Mouse (Mus musculus): ENCODE results near the gene Fus. TPM values are rescaled to one million over a fixed set of nuclear protein-coding genes. Genes with fewer than 3 reads are reported as not detected.
"Not testable (repeated sequence)": the region's sequence is repeated elsewhere in the genome, so short reads cannot be mapped to it uniquely, and the experiment has no call there.

Fus gene
- polyA plus RNA-seq, 1 experiment = 184 TPM

DNA sequence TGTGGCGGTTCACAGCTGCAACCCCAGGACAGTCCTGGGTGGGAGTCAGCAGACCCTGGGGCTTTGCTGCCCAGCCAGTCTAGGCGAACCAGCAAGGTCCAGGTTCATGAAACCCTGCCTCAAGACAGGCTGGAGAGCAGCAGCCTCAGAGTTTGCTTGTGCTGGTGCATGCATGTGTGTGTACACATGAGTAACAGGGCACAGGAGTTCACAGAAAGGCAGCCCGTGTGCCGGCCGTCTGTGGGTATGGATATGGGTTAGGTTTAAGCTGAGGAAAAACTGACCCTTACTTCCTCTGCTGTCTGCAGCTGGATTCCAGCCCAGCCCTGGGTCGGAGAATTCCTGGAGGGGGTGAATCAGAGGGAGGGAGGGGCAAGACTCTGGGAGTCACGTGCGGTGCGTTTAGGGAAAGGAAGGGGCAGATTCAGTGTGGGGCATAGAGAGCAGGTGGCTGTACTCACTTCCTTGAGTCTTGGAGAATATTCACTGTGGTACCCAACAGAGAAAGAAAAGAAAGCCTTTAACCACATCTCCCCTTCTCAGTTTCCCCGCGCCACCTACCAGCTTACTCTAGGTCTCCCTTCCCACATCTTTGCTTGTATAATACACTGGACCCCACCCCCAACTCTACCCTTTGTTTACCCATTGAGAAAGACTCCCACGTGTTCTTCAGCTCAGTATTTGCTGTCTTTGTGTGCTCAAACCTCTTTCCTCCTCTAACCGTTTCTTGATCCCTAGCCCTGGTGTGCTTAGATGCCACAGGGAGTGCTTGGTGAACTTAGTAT, 35.7 kb upstream of the Fus start:
- WGBS = 25% methylated on average over 13 of the region's 13 CpGs
- Histone ChIP-seq H3K27ac (ENCODE audit: insufficient read depth, low read depth, low read length) (no peak overlapping the region; the same call in 1 of the 2 replicates), H3K4me1 (ENCODE audit: control insufficient read depth, insufficient read depth, insufficient read length, low read length) (peaks cover 29% of the 10 kb centered on the region), H3K27me3 (ENCODE audit: control insufficient read depth, insufficient read depth, low read length) (no peaks in the 10 kb centered on the region), H3K4me3 (ENCODE audit: low read depth, low read length) (no peak overlapping the region), H3K36me3 (ENCODE audit: control insufficient read depth, insufficient read depth, low read length) (0 out of 2 replicates have a peak, but pooled peaks cover 2% of the 10 kb centered on the region)
- no peak for TF ChIP-seq POLR2A (IDR thresholded peaks at IDR 0.05; ENCODE audit: low read depth, low read length)
- TF ChIP-seq CTCF (IDR thresholded peaks at IDR 0.05; ENCODE audit: extremely low read depth, insufficient read length, insufficient replicate concordance, low read depth, low read length) = no peak

DNA sequence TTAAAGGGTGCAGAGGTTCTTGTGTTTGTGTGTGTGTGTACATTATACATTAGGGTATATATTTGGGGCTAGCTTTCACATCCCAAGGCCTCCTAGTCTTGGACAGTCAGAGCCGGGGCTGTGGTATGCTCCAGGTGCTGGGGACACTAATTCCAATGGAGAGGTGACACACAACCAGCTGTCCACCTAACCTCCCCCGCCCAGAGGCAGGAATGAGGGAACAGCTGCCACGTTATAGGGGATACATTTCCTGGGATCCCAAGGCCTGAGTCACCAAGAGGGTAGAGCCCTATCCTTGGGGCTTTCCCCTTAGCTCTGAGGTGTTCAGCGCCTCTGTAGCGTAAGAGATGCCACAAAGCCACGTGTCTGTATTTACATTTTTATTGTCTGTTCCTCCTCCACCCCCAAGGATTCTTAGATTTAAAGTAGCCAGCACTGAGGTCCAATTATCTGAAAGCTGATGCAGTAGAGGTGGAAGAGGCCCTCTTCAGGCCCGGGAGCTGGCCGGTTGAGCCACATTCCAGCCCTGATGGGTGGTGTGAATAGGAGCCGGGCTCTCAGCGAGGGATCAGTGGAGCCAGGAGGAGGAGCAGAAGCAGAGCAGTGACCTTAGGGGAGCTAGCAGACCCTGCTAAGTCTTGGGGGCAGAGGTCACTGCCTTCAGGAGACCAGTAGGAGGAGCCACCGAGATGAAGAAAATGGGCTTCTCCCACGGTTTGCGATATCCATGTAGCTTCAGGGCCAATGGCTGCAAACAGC, 34.8 kb upstream of the Fus start:
- Histone ChIP-seq H3K36me3 (ENCODE audit: control insufficient read depth, insufficient read depth, low read length) (no peaks in the 10 kb centered on the region), H3K27ac (ENCODE audit: insufficient read depth, low read depth, low read length) (no peak overlapping the region), H3K27me3 (ENCODE audit: control insufficient read depth, insufficient read depth, low read length) (no peaks in the 10 kb centered on the region), H3K4me1 (ENCODE audit: control insufficient read depth, insufficient read depth, insufficient read length, low read length) (peaks cover 20% of the 10 kb centered on the region), H3K4me3 (ENCODE audit: low read depth, low read length) (no peak overlapping the region)
- TF ChIP-seq CTCF (IDR thresholded peaks at IDR 0.05; ENCODE audit: extremely low read depth, insufficient read length, insufficient replicate concordance, low read depth, low read length) = no peak
- no peak for TF ChIP-seq POLR2A (IDR thresholded peaks at IDR 0.05; ENCODE audit: low read depth, low read length)
- WGBS = 24% methylated on average over 13 of the region's 13 CpGs

DNA sequence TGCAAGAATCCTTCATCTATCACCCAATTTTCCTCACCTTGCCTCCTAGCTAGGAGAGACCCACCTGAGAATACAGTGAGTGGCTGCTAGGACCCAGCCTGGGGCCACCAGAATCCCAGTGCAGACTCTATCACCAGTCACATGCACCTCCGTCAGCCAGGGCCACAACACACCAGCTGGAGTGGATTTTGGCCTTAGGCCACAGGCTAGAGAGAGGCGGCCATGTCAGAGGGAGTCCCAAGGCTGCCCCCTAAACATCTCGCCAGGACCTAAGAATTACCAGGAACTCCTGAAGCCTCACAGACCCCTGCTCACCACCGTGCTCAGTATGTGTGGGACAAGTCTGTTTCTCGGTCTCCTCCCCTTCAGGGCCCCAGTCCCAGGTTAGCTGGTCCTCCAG, 33.2 kb upstream of the Fus start:
- TF ChIP-seq CTCF (IDR thresholded peaks at IDR 0.05; ENCODE audit: extremely low read depth, insufficient read length, insufficient replicate concordance, low read depth, low read length) (no peak), POLR2A (IDR thresholded peaks at IDR 0.05; ENCODE audit: low read depth, low read length) (no peak)
- Histone ChIP-seq H3K36me3 (ENCODE audit: control insufficient read depth, insufficient read depth, low read length) (no peaks in the 10 kb centered on the region), H3K27ac (ENCODE audit: insufficient read depth, low read depth, low read length) (no peak overlapping the region), H3K4me1 (ENCODE audit: control insufficient read depth, insufficient read depth, insufficient read length, low read length) (peaks cover 16% of the 10 kb centered on the region), H3K4me3 (ENCODE audit: low read depth, low read length) (no peak overlapping the region), H3K27me3 (ENCODE audit: control insufficient read depth, insufficient read depth, low read length) (no peaks in the 10 kb centered on the region)
- WGBS = 84% methylated on average over 5 of the region's 5 CpGs

DNA sequence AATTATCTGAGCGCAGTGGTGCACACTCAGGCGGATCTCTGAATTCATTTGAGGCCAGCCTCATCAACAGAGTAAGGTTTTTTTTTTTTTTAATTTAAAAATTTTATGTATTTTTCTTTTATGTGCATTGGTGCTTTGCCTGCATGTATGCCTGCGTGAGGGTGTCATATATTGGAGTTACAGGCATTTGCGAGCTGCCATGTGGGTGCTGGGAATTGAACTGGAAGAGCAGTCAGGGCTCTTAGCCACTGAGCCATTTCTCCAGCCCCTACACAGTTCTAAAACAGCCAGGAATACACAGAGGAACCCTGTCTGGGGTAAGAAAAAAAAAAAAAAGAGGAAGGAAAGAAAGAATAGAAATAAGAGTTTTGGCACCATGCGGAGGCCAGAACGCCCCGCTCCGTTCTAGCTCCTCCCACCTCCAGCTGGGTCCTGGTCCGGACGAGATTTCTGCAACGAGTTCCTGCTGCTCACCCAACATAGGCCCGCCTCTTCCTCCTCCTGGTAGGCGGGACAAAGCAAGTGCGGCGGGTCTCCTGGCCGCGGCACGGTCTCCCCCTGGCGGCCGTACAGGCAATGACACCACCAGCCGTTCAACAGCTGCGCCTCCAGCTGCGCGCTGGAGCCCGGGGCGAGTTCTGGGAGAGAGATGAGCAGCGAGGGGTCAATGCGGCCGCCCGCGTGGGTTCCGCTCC, 32.1 kb upstream of the Fus start:
- 7% methylated on average over 32 of the region's 32 CpGs for WGBS
- TF ChIP-seq POLR2A (IDR thresholded peaks at IDR 0.05; ENCODE audit: low read depth, low read length) (0 out of 2 replicates have a peak, but pooled peaks have one; percentile 23), CTCF (IDR thresholded peaks at IDR 0.05; ENCODE audit: extremely low read depth, insufficient read length, insufficient replicate concordance, low read depth, low read length) (peak; percentile 91)
- peak overlapping the region; percentile 18; the same call in 1 of the 2 replicates for H3K27ac ChIP-seq (ENCODE audit: insufficient read depth, low read depth, low read length)
- no peaks in the 10 kb centered on the region for H3K27me3 ChIP-seq (ENCODE audit: control insufficient read depth, insufficient read depth, low read length)
- H3K4me1 ChIP-seq (ENCODE audit: control insufficient read depth, insufficient read depth, insufficient read length, low read length) = peaks cover 16% of the 10 kb centered on the region
- peak overlapping the region; percentile 89 for H3K4me3 ChIP-seq (ENCODE audit: low read depth, low read length)
- no peaks in the 10 kb centered on the region for H3K36me3 ChIP-seq (ENCODE audit: control insufficient read depth, insufficient read depth, low read length)

DNA sequence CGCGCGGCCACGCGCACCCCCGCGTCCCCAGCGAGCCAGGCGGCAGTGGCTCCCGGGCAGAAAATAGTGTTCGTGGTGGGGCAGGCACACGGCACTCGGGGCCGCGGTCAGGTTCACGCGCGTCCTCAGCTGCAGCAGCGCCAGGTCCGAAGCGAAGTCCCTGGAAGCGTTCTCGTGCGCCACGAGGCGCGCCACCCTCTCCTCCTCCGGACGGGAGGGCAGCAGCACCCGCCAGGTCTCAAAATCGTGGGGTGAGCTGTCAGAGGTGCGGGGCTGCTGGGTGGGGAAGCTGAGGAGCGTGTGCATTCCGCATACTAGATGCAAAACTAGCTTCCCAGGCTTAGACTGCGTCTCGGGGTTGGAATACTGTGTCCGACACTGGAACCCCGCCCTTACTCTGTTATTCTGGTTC, 31.5 kb upstream of the Fus start:
- WGBS = 1% methylated on average over 38 of the region's 38 CpGs
- Histone ChIP-seq H3K4me1 (ENCODE audit: control insufficient read depth, insufficient read depth, insufficient read length, low read length) (peaks cover 16% of the 10 kb centered on the region), H3K27me3 (ENCODE audit: control insufficient read depth, insufficient read depth, low read length) (no peaks in the 10 kb centered on the region), H3K36me3 (ENCODE audit: control insufficient read depth, insufficient read depth, low read length) (no peaks in the 10 kb centered on the region), H3K27ac (ENCODE audit: insufficient read depth, low read depth, low read length) (peak overlapping the region; percentile 18; the same call in 1 of the 2 replicates), H3K4me3 (ENCODE audit: low read depth, low read length) (peak overlapping the region; percentile 89)
- TF ChIP-seq POLR2A (IDR thresholded peaks at IDR 0.05; ENCODE audit: low read depth, low read length) (no peak), CTCF (IDR thresholded peaks at IDR 0.05; ENCODE audit: extremely low read depth, insufficient read length, insufficient replicate concordance, low read depth, low read length) (no peak)

DNA sequence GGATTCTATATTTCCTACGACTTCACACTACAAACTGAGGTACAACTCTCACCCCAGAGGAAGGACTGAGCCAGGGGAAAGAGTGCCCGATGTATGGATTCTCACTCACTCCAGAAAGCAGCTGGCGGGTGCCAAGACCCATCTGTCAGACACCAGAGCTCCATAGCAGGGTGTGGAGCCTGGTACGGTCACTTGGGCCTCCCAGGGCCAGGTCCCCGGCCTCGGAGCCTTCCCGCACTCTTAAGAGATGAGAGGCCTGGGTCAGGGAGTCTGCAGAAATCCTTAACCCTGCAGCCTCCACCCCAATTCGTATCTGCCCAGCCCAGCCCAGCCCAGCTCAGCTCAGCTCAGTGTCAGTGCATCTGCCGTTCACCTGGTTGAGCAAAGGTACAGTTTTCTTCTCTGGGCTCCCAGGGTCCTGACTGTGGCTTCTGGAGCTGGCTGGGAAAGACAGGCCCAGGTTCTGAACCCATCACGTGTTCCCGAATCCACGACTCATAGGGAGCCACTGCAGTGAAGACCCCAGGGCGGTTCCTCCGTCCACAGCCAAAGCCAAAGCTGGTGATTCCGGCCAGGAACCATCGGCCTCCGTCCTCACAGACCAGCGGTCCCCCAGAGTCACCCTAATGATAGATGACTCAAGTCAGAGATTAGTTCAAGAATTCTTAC, 30.9 kb upstream of the Fus start:
- 60% methylated on average over 18 of the region's 18 CpGs for WGBS
- Histone ChIP-seq H3K27ac (ENCODE audit: insufficient read depth, low read depth, low read length) (no peak overlapping the region), H3K27me3 (ENCODE audit: control insufficient read depth, insufficient read depth, low read length) (no peaks in the 10 kb centered on the region), H3K4me1 (ENCODE audit: control insufficient read depth, insufficient read depth, insufficient read length, low read length) (peaks cover 14% of the 10 kb centered on the region), H3K4me3 (ENCODE audit: low read depth, low read length) (peak overlapping the region; percentile 89), H3K36me3 (ENCODE audit: control insufficient read depth, insufficient read depth, low read length) (no peaks in the 10 kb centered on the region)
- no peak for TF ChIP-seq CTCF (IDR thresholded peaks at IDR 0.05; ENCODE audit: extremely low read depth, insufficient read length, insufficient replicate concordance, low read depth, low read length)
- no peak for TF ChIP-seq POLR2A (IDR thresholded peaks at IDR 0.05; ENCODE audit: low read depth, low read length)

DNA sequence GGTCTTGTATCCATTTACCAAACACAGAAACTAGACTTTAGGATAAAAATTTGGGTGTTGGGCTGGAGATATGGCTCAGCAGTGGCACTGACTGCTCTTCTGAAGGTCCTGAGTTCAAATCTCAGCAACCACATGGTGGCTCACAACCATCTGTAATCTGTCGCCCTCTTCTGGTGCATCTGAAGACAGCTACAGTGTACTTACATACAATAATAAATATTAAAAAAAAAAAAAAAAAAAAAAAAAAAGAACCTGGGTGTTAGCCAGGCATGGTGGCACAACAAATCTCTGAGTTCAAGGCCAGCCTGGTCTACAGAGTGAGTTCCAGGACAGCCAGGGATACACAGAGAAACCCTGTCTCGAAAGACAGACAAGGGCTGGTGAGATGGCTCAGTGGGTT, 25.2 kb upstream of the Fus start:
- H3K27me3 ChIP-seq (ENCODE audit: control insufficient read depth, insufficient read depth, low read length); H3K27ac ChIP-seq (ENCODE audit: insufficient read depth, low read depth, low read length); H3K36me3 ChIP-seq (ENCODE audit: control insufficient read depth, insufficient read depth, low read length); H3K4me3 ChIP-seq (ENCODE audit: low read depth, low read length): not testable (repeated sequence)
- H3K4me1 ChIP-seq (ENCODE audit: control insufficient read depth, insufficient read depth, insufficient read length, low read length) = peaks cover 11% of the 10 kb centered on the region; the same call in 1 of the 2 replicates
- 43% methylated on average over 2 of the region's 2 CpGs for WGBS
